ENCODE assay signal across 28 mouse cellular contexts in the genomic region with DNA sequence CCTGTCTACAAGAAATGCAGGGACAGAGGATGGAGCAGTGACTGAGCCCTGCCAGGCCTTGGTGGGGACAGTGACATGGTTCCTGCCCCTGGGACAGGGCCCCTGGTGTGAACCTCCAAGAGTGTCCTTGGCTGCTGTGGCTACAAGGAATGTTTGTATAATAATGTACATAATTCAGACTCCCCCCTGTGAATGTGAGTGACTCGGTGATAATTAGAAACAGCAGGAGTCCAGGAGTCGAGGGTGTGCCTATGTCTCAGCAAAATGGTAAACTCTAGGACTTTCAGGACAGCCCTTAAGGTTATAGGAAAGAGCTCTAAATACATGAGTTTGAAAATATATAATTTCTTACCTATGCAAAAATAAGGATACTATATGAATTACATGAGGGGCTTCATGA.
DNase-seq lines count a peak whose midpoint lies in the region; ATAC-seq lines count a peak whose summit lies in the region.
"Had no signal": no experiment of that assay in that cellular context is flagged by ENCODE, and none has a peak within 500 bp of the region (broad histone marks: within the 10 kb centered on the region; RNA-seq: fewer than 3 reads in every experiment).

No protein-coding gene starts in this region.

- no peaks in the 10 kb centered on the region for H3K9me3 ChIP-seq in heart, embryonic 12.5 days (replicated peaks)
- H3K9me3 ChIP-seq: forebrain, embryonic 12.5 days; heart, embryonic 10.5 days; hindbrain, embryonic 12.5 days; intestine, embryonic 15.5 days; limb, embryonic 13.5 days; lung, embryonic 15.5 days; neural tube, embryonic 12.5 days had no signal

- no peak overlapping the region for H3K9ac ChIP-seq in heart, embryonic 12.5 days
- H3K9ac ChIP-seq: forebrain, embryonic 12.5 days; forebrain, postnatal 0 days; hindbrain, embryonic 12.5 days; intestine, embryonic 15.5 days; limb, embryonic 13.5 days; lung, embryonic 15.5 days; neural tube, embryonic 12.5 days had no signal

- H3K4me2 ChIP-seq in heart, embryonic 12.5 days, result no peak overlapping the region
- H3K4me2 ChIP-seq: forebrain, embryonic 12.5 days; hindbrain, embryonic 12.5 days; intestine, embryonic 15.5 days; limb, embryonic 13.5 days; liver, embryonic 11.5 days; lung, embryonic 15.5 days; midbrain, embryonic 11.5 days; neural tube, embryonic 12.5 days had no signal

- peak; percentile 14 for DNase-seq in embryo, embryonic 11 days
- no peak for DNase-seq in embryo, embryonic 10 days (ENCODE audit: low spot score)
- peak; percentile 68 for DNase-seq in ZHBTc4 (ENCODE audit: low read depth, low spot score)
- DNase-seq in forelimb bud, embryonic 11.5 days (ENCODE audit: low read depth, low spot score), result peak; percentile 2
- DNase-seq in heart, adult 8-10 months (ENCODE audit: low spot score), result no peak
- no peak for DNase-seq in testis, postnatal 10 days (ENCODE audit: low spot score)
- DNase-seq: adrenal gland, postnatal 10 days; cerebellum, adult 8-10 months; cerebellum, postnatal 25 days; forebrain, postnatal 0 days; gastrocnemius, postnatal 10 days; heart, postnatal 36 days; kidney, adult 8-10 months; kidney, postnatal 14 days; thymus, postnatal 25 days had no signal

- no peaks in the 10 kb centered on the region for H3K4me1 ChIP-seq in heart, embryonic 12.5 days (replicated peaks)
- H3K4me1 ChIP-seq: forebrain, embryonic 12.5 days; hindbrain, embryonic 12.5 days; intestine, embryonic 15.5 days; limb, embryonic 13.5 days; lung, embryonic 15.5 days; neural tube, embryonic 12.5 days had no signal

- ATAC-seq in heart, embryonic 12.5 days (ENCODE audit: insufficient number of reproducible peaks, low FRiP score), result no peak
- ATAC-seq: forebrain, postnatal 0 days; hindbrain, postnatal 0 days; intestine, embryonic 15.5 days had no signal

- H3K27me3 ChIP-seq in heart, embryonic 12.5 days (replicated peaks), result no peaks in the 10 kb centered on the region
- H3K27me3 ChIP-seq: forebrain, embryonic 12.5 days; hindbrain, embryonic 12.5 days; intestine, embryonic 15.5 days; limb, embryonic 13.5 days; lung, embryonic 15.5 days; neural tube, embryonic 12.5 days had no signal

- 69% methylated on average over 2 of the region's 2 CpGs for WGBS in heart, embryonic 12.5 days

- no peak overlapping the region for H3K4me3 ChIP-seq in heart, embryonic 12.5 days
- H3K4me3 ChIP-seq: forebrain, embryonic 12.5 days; heart, embryonic 10.5 days; hindbrain, embryonic 12.5 days; intestine, embryonic 15.5 days; left cerebral cortex, adult 2 months; limb, embryonic 13.5 days; lung, embryonic 15.5 days; myocyte; neural tube, embryonic 12.5 days had no signal

- H3K27ac ChIP-seq in heart, embryonic 12.5 days (ENCODE audit: poor library complexity, severe bottlenecking), result no peak overlapping the region
- H3K27ac ChIP-seq: forebrain, embryonic 12.5 days; heart, embryonic 10.5 days; hindbrain, embryonic 12.5 days; hindbrain, postnatal 0 days; intestine, embryonic 15.5 days; left cerebral cortex, adult 2 months; limb, embryonic 13.5 days; lung, embryonic 15.5 days; neural tube, embryonic 12.5 days had no signal

- H3K36me3 ChIP-seq in heart, embryonic 12.5 days, result peaks cover 5% of the 10 kb centered on the region; the same call in 1 of the 2 replicates
- H3K36me3 ChIP-seq: forebrain, embryonic 12.5 days; heart, embryonic 10.5 days; hindbrain, embryonic 12.5 days; intestine, embryonic 15.5 days; limb, embryonic 13.5 days; lung, embryonic 15.5 days; neural tube, embryonic 12.5 days had no signal

Comparison
In these comparisons a context has a peak if more than half of its experiments do, and no peak if none do; other contexts are left out.
1. DNase-seq: peak in embryo, embryonic 11 days (single experiment), ZHBTc4 (single experiment) and forelimb bud, embryonic 11.5 days (single experiment); none in embryo, embryonic 10 days (single experiment), heart, adult 8-10 months (single experiment) and testis, postnatal 10 days (single experiment).